Mouse (Mus musculus) embryonic facial prominence, embryonic 15.5 days (tissue): ENCODE results near the gene Panx1. TPM values are rescaled to one million over a fixed set of nuclear protein-coding genes. Genes with fewer than 3 reads are reported as not detected.

Experiments
- ATAC-seq: fragments of 200-750 bp; cut with Nextera tagmentation; 2 replicates; pipeline ENCODE4 v1.8.0; 2017; ENCODE audit warnings: low read depth, moderate TSS enrichment; ENCODE audit not compliant: insufficient number of reproducible peaks, low FRiP score, low TSS enrichment
- H3K27ac ChIP-seq: fragments of 300-500 bp; sonication (generic); replicated peaks from 2 replicates; pipeline ENCODE4 v1.5.1; 2015; ENCODE audit warnings: mild to moderate bottlenecking, inconsistent platforms
- H3K27me3 ChIP-seq: fragments of 300-500 bp; sonication (generic); 2 replicates; pipeline ENCODE4 v1.6.1; 2015; ENCODE audit warnings: inconsistent platforms
- H3K36me3 ChIP-seq: fragments of 300-500 bp; sonication (generic); 2 replicates; pipeline ENCODE4 v1.6.1; 2015; ENCODE audit warnings: mild to moderate bottlenecking, inconsistent platforms
- H3K4me1 ChIP-seq: fragments of 300-500 bp; sonication (generic); 2 replicates; pipeline ENCODE4 v1.6.1; 2015; ENCODE audit warnings: inconsistent platforms
- H3K4me2 ChIP-seq: fragments of 300-500 bp; sonication (generic); replicated peaks from 2 replicates; pipeline ENCODE4 v1.6.1; 2015; ENCODE audit warnings: mild to moderate bottlenecking, inconsistent platforms
- H3K4me3 ChIP-seq: fragments of 300-500 bp; sonication (generic); replicated peaks from 2 replicates; pipeline ENCODE4 v1.5.1; 2015; ENCODE audit warnings: mild to moderate bottlenecking, inconsistent platforms
- H3K9ac ChIP-seq: fragments of 300-500 bp; sonication (generic); 2 replicates; pipeline ENCODE4 v1.6.1; 2015; ENCODE audit warnings: inconsistent platforms
- H3K9me3 ChIP-seq: fragments of 300-500 bp; sonication (generic); replicated peaks from 2 replicates; pipeline ENCODE4 v1.6.1; 2016; ENCODE audit warnings: inconsistent platforms
- WGBS: fragments of 180-500 bp; shearing (Covaris S2); methylation state at CpG from one replicate; pipeline ENCODE4 v1.1.7; 2015; 5-methylcytosine and 5-hydroxymethylcytosine counted together
- polyA plus RNA-seq: library from polyadenylated mRNA; unstranded; fragments of >200 nt; fragmentation: Nextera tagmentation; extraction: Ambion mirVana; gene quantifications from 2 replicates; pipeline ENCODE4 v1.2.1, GENCODE M21; 2015

The Panx1 gene
- polyA plus RNA-seq, 1 experiment from 2014 or later, result 43.4 TPM

DNA sequence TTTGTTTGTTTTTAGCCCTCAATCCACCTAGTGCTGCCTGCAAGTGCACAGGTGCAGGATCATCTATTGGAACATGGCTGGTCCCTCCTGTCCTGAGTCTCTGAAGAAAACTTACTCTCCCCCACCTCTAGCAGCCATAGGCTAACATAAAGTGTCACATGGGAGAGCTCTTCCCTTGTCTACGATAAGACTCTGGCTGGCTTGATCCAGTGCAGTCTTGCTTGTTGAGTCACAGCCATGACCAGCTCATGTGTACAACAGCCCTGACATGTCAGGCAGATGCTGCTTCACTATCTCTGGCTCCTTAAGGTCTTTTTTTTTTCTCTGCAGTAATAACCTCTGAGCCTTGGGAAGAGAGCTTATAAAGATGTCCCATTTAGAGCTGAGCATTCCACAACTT lies 77.7 kb downstream of the Panx1 start:
- WGBS, result 74% methylated on average over 1 of the region's 1 CpGs
- Histone ChIP-seq H3K9ac (no peak overlapping the region), H3K4me2 (no peak overlapping the region), H3K27ac (no peak overlapping the region), H3K4me1 (no peaks in the 10 kb centered on the region), H3K36me3 (no peaks in the 10 kb centered on the region), H3K9me3 (no peaks in the 10 kb centered on the region), H3K4me3 (no peak overlapping the region), H3K27me3 (no peaks in the 10 kb centered on the region)
- ATAC-seq, result no peak

DNA sequence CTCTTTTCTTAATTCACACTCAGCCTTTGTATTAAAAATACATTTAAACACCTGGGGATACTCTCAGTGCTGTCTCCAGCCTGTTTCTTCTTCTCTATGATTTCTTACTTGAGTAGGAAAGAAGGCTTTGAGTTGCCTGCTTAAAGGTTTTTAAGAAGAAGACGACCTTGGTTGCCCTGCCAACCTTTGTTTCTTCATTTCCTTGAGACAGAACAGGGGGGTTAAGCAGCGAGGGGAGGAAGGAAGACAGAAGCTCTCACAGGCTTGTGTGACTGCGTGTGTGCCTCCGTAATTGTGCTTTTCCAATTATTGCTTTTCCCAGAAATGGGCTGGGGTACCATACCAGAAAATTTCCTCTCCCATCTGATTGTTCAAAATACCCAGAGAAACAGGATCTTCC lies 78.5 kb downstream of the Panx1 start:
- Histone ChIP-seq H3K4me3 (no peak overlapping the region), H3K36me3 (no peaks in the 10 kb centered on the region), H3K27ac (no peak overlapping the region), H3K9ac (no peak overlapping the region), H3K4me1 (no peaks in the 10 kb centered on the region), H3K27me3 (no peaks in the 10 kb centered on the region), H3K4me2 (no peak overlapping the region), H3K9me3 (no peaks in the 10 kb centered on the region)
- 60% methylated on average over 4 of the region's 4 CpGs for WGBS
- ATAC-seq, result no peak

DNA sequence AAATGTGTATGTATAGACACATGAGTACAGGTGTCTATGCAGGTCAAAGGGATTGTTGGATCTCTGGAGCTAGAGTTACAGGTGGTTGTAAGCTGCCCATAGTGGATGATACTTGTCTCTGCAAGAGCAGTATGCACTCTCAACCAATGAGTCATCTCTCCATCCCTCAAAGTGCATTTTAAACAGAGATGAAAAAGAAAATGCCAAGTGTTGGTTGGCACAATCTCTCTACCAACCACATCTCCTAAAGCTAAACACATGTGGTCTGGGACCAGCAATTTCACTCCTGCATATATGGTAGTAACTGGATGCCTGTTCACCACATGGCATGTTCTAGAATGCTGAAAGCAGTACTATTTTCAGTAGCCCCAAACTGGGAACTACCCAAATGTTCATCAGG lies 79.9 kb downstream of the Panx1 start:
- Histone ChIP-seq H3K4me3 (no peak overlapping the region), H3K36me3 (no peaks in the 10 kb centered on the region), H3K4me2 (no peak overlapping the region), H3K9me3 (no peaks in the 10 kb centered on the region), H3K27ac (no peak overlapping the region), H3K4me1 (no peaks in the 10 kb centered on the region), H3K27me3 (no peaks in the 10 kb centered on the region), H3K9ac (no peak overlapping the region)
- ATAC-seq, result no peak

DNA sequence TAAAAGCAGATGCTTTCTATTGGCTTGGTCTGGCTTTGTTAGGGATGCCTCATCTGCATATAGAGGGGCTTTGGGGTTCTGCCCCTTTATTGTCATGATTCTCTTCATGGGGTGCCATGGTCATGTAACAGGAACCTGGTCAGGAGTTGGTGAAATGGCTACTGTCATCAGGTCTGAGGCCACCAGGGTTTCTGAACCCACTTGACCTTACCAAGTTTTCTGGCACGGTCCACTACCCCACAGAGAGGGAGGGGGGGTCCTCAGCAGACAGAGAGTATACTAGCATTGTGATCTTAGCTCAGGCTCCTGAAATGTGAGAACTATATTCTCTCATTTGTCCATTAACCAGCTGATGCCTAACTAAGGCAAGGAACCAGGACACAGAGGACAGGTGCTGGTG lies 82.5 kb downstream of the Panx1 start:
- Histone ChIP-seq H3K27ac (no peak overlapping the region), H3K36me3 (no peaks in the 10 kb centered on the region), H3K9me3 (no peaks in the 10 kb centered on the region), H3K27me3 (no peaks in the 10 kb centered on the region), H3K9ac (no peak overlapping the region), H3K4me3 (no peak overlapping the region), H3K4me1 (no peaks in the 10 kb centered on the region), H3K4me2 (no peak overlapping the region)
- WGBS, result 70% methylated on average over 1 of the region's 1 CpGs
- ATAC-seq, result no peak

DNA sequence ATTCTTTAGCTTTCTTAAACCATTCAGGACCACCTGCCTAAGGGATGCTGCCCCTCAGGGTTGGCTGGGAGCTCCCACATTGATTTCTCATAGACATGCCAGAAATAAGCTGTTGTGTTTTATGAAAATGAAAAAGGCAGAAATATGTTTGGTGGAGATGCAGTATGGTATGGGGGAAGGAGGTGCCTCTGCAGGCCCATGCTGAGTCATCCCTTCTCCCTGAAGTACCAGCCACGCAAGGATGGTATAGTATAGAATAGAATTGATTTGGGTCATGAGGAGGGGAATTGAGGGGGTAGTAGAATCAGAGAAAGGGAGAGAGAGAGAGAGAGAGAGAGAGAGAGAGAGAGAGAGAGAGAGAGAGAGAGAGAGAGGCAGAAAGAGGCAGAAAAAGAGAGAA lies 90.6 kb downstream of the Panx1 start:
- no peaks in the 10 kb centered on the region for H3K4me1 ChIP-seq
- no peaks in the 10 kb centered on the region for H3K27me3 ChIP-seq
- WGBS, result 58% methylated on average over 1 of the region's 1 CpGs
- H3K9ac ChIP-seq, result no peak overlapping the region
- no peak overlapping the region for H3K4me3 ChIP-seq
- ATAC-seq, result no peak
- no peaks in the 10 kb centered on the region for H3K36me3 ChIP-seq
- H3K27ac ChIP-seq, result no peak overlapping the region
- H3K9me3 ChIP-seq, result no peaks in the 10 kb centered on the region
- no peak overlapping the region for H3K4me2 ChIP-seq

Other genes with a start within 250 kb of the Panx1 start
- gene Gpr83, start 185.3 kb downstream of the Panx1 start, polyA plus RNA-seq, result 1.4 and 3.5 TPM in 2 replicates
- 0.37 and 0.47 TPM in 2 replicates for gene Izumo1r, start 141.5 kb downstream of the Panx1 start, polyA plus RNA-seq
- 0.23 and 0.62 TPM in 2 replicates for gene Hephl1, start 66.6 kb upstream of the Panx1 start, polyA plus RNA-seq
- gene Vstm5, start 193.6 kb upstream of the Panx1 start, polyA plus RNA-seq, result 6.7 and 7.6 TPM in 2 replicates
- gene Med17, start 234.5 kb upstream of the Panx1 start, polyA plus RNA-seq, result 30.7 and 34.6 TPM in 2 replicates